Mouse (Mus musculus) heart, embryonic 10.5 days (tissue): ENCODE data around the gene Farsb. TPM values are rescaled to one million over a fixed set of nuclear protein-coding genes. Genes with fewer than 3 reads are reported as not detected.
A peak's percentile ranks its signal among the peaks of the same experiment; 100 is the strongest.
"Not testable (repeated sequence)": the region's sequence is repeated elsewhere in the genome, so short reads cannot be mapped to it uniquely, and the experiment has no call there.

ENCODE experiments used
- DNase-seq: peaks from one replicate; pipeline ENCODE4 v3.0.0-alpha.2; 2017; ENCODE audit warnings: low spot score
- H3K27ac ChIP-seq: fragments of 300-500 bp; sonication (generic); 2 replicates; pipeline ENCODE4 v1.5.1; 2016; ENCODE audit warnings: mild to moderate bottlenecking
- H3K27me3 ChIP-seq: fragments of 300-500 bp; sonication (generic); 2 replicates; pipeline ENCODE4 v1.6.1; 2016; ENCODE audit warnings: mild to moderate bottlenecking; ENCODE audit not compliant: poor library complexity, insufficient read depth, severe bottlenecking
- H3K36me3 ChIP-seq: fragments of 300-500 bp; sonication (generic); 2 replicates; pipeline ENCODE4 v1.6.1; 2016; ENCODE audit warnings: mild to moderate bottlenecking, moderate library complexity
- H3K4me1 ChIP-seq: fragments of 300-500 bp; sonication (generic); 2 replicates; pipeline ENCODE4 v1.6.1; 2016; ENCODE audit warnings: mild to moderate bottlenecking
- H3K4me3 ChIP-seq: fragments of 300-500 bp; sonication (generic); 2 replicates; pipeline ENCODE4 v1.5.1; 2016; ENCODE audit warnings: mild to moderate bottlenecking, moderate library complexity
- H3K9me3 ChIP-seq: fragments of 300-500 bp; sonication (generic); 2 replicates; pipeline ENCODE4 v1.6.1; 2016; ENCODE audit warnings: mild to moderate bottlenecking, moderate library complexity
- WGBS: fragments of 180-500 bp; shearing (Covaris S2); methylation state at CpG from one replicate; pipeline ENCODE4 v1.1.7; 2016; 5-methylcytosine and 5-hydroxymethylcytosine counted together
- polyA plus RNA-seq: library from polyadenylated mRNA; unstranded; fragments of >200 nt; fragmentation: Nextera tagmentation; extraction: Ambion mirVana; gene quantifications from 2 replicates; pipeline ENCODE4 v1.2.1, GENCODE M21; 2016

The Farsb gene
- polyA plus RNA-seq, 1 experiment from 2014 or later: 133 TPM

- DNase-seq: no peak
- peaks cover 31% of the 10 kb centered on the region for H3K27me3 ChIP-seq
- peaks cover 6% of the 10 kb centered on the region for H3K4me1 ChIP-seq
- H3K36me3 ChIP-seq: no peaks in the 10 kb centered on the region
- H3K9me3 ChIP-seq: no peaks in the 10 kb centered on the region
- H3K4me3 ChIP-seq: no peak overlapping the region
- WGBS: 77% methylated on average over 8 of the region's 8 CpGs
- no peak overlapping the region for H3K27ac ChIP-seq
These were observed 24.1 kb upstream of the Farsb start for GRCm38 (mm10) chr1:78512756-78513155.

- peak; percentile 76 for DNase-seq
- Histone ChIP-seq H3K27me3 (peaks cover 31% of the 10 kb centered on the region), H3K4me3 (peak within 1 kb of the TSS; percentile 58), H3K27ac (peak within 1 kb of the TSS; percentile 62; the same call in 1 of the 2 replicates), H3K36me3 (no peaks in the 10 kb centered on the region), H3K9me3 (no peaks in the 10 kb centered on the region), H3K4me1 (peaks cover 6% of the 10 kb centered on the region)
- 1% methylated on average over 25 of the region's 25 CpGs for WGBS
These were observed 23.0 kb upstream of the Farsb start, which contains the start of gene BC035947 for GRCm38 (mm10) chr1:78511621-78512160. TSS of gene BC035947 (minus strand) at chr1:78512158.

GRCm38 (mm10) chr1:78510862-78511261 lies 22.2 kb upstream of the Farsb start, which contains the start of gene Mogat1:
TSS of gene Mogat1 (plus strand) at chr1:78510991.
- 56% methylated on average over 5 of the region's 5 CpGs for WGBS
- Histone ChIP-seq H3K4me3 (peak within 1 kb of the TSS; percentile 58), H3K36me3 (no peaks in the 10 kb centered on the region), H3K9me3 (no peaks in the 10 kb centered on the region), H3K27me3 (peaks cover 31% of the 10 kb centered on the region), H3K4me1 (peaks cover 6% of the 10 kb centered on the region), H3K27ac (peak within 1 kb of the TSS; percentile 62; the same call in 1 of the 2 replicates)
- no peak for DNase-seq

GRCm38 (mm10) chr1:78507137-78507536 lies 18.4 kb upstream of the Farsb start:
- Histone ChIP-seq H3K27ac (no peak overlapping the region), H3K9me3 (no peaks in the 10 kb centered on the region), H3K4me3 (no peak overlapping the region), H3K27me3 (peaks cover 20% of the 10 kb centered on the region), H3K4me1 (peaks cover 6% of the 10 kb centered on the region), H3K36me3 (no peaks in the 10 kb centered on the region)
- 45% methylated on average over 1 of the region's 1 CpGs for WGBS
- DNase-seq: no peak

GRCm38 (mm10) chr1:78502527-78502926 lies 13.8 kb upstream of the Farsb start:
- Histone ChIP-seq H3K9me3 (no peaks in the 10 kb centered on the region), H3K36me3 (no peaks in the 10 kb centered on the region), H3K4me3 (no peak overlapping the region), H3K27ac (no peak overlapping the region), H3K27me3 (no peaks in the 10 kb centered on the region), H3K4me1 (no peaks in the 10 kb centered on the region)
- no peak for DNase-seq
- WGBS: 82% methylated on average over 6 of the region's 6 CpGs

- not testable (repeated sequence) for H3K9me3 ChIP-seq, H3K36me3 ChIP-seq, H3K27ac ChIP-seq, H3K27me3 ChIP-seq, DNase-seq, H3K4me1 ChIP-seq, H3K4me3 ChIP-seq
- WGBS: 87% methylated on average over 12 of the region's 12 CpGs
These were observed 13.2 kb upstream of the Farsb start for GRCm38 (mm10) chr1:78501856-78502255.

- Histone ChIP-seq H3K27ac (no peak overlapping the region), H3K4me3 (no peak overlapping the region), H3K27me3 (no peaks in the 10 kb centered on the region), H3K4me1 (no peaks in the 10 kb centered on the region), H3K36me3 (no peaks in the 10 kb centered on the region), H3K9me3 (no peaks in the 10 kb centered on the region)
- no peak for DNase-seq
- 84% methylated on average over 16 of the region's 16 CpGs for WGBS
These were observed 12.3 kb upstream of the Farsb start for GRCm38 (mm10) chr1:78501036-78501435.

- no peak for DNase-seq
- whole genome bisulfite sequencing: 84% methylated on average over 1 of the region's 1 CpGs
- Histone ChIP-seq H3K36me3 (no peaks in the 10 kb centered on the region), H3K9me3 (no peaks in the 10 kb centered on the region), H3K27ac (no peak overlapping the region), H3K27me3 (no peaks in the 10 kb centered on the region), H3K4me1 (peaks cover 15% of the 10 kb centered on the region; the same call in 1 of the 2 replicates), H3K4me3 (no peak overlapping the region)
These were observed 1.4 kb upstream of the Farsb start for GRCm38 (mm10) chr1:78490143-78490542.

GRCm38 (mm10) chr1:78488427-78488751 lies 308 bp downstream of the Farsb start:
- Histone ChIP-seq H3K4me3 (peak overlapping the region; percentile 98), H3K9me3 (no peaks in the 10 kb centered on the region), H3K27me3 (no peaks in the 10 kb centered on the region), H3K4me1 (peaks cover 15% of the 10 kb centered on the region; the same call in 1 of the 2 replicates), H3K27ac (peak overlapping the region; percentile 95), H3K36me3 (no peaks in the 10 kb centered on the region)
- no peak for DNase-seq
- under 1% methylated on average over 28 of the region's 28 CpGs for WGBS

- H3K27me3 ChIP-seq: no peaks in the 10 kb centered on the region
- WGBS: 70% methylated on average over 2 of the region's 2 CpGs
- no peak for DNase-seq
- H3K4me1 ChIP-seq: peaks cover 8% of the 10 kb centered on the region; the same call in 1 of the 2 replicates
- peaks cover 17% of the 10 kb centered on the region for H3K36me3 ChIP-seq
- H3K27ac ChIP-seq: no peak overlapping the region
- H3K9me3 ChIP-seq: no peaks in the 10 kb centered on the region
- H3K4me3 ChIP-seq: no peak overlapping the region
These were observed 4.3 kb downstream of the Farsb start for GRCm38 (mm10) chr1:78484361-78484760.

GRCm38 (mm10) chr1:78483430-78483829 lies 5.3 kb downstream of the Farsb start:
- Histone ChIP-seq H3K27ac (no peak overlapping the region), H3K4me3 (no peak overlapping the region), H3K36me3 (peaks cover 22% of the 10 kb centered on the region), H3K9me3 (no peaks in the 10 kb centered on the region), H3K4me1 (peaks cover 8% of the 10 kb centered on the region; the same call in 1 of the 2 replicates), H3K27me3 (no peaks in the 10 kb centered on the region)
- no peak for DNase-seq
- 92% methylated on average over 3 of the region's 3 CpGs for WGBS

GRCm38 (mm10) chr1:78472441-78472840 lies 16.3 kb downstream of the Farsb start:
- Histone ChIP-seq H3K4me3 (no peak overlapping the region), H3K4me1 (no peaks in the 10 kb centered on the region), H3K27ac (no peak overlapping the region), H3K27me3 (no peaks in the 10 kb centered on the region), H3K36me3 (peaks cover 70% of the 10 kb centered on the region), H3K9me3 (no peaks in the 10 kb centered on the region)
- 82% methylated on average over 5 of the region's 5 CpGs for WGBS
- DNase-seq: no peak

GRCm38 (mm10) chr1:78454659-78455058 lies 34.0 kb downstream of the Farsb start:
- Histone ChIP-seq H3K9me3 (no peaks in the 10 kb centered on the region), H3K27ac (no peak overlapping the region), H3K4me1 (no peaks in the 10 kb centered on the region), H3K36me3 (peaks cover 62% of the 10 kb centered on the region), H3K27me3 (no peaks in the 10 kb centered on the region), H3K4me3 (no peak overlapping the region)
- no peak for DNase-seq
- 46% methylated on average over 7 of the region's 7 CpGs for WGBS

- H3K9me3 ChIP-seq: no peaks in the 10 kb centered on the region
- DNase-seq: no peak
- H3K4me1 ChIP-seq: no peaks in the 10 kb centered on the region
- 94% methylated on average over 8 of the region's 8 CpGs for WGBS
- peaks cover 57% of the 10 kb centered on the region for H3K36me3 ChIP-seq
- H3K4me3 ChIP-seq: no peak overlapping the region
- H3K27me3 ChIP-seq: no peaks in the 10 kb centered on the region
- no peak overlapping the region for H3K27ac ChIP-seq
These were observed 34.8 kb downstream of the Farsb start for GRCm38 (mm10) chr1:78453886-78454285.
